Mouse (Mus musculus) bone marrow macrophage, adult 2 months (primary cell): Measurements from ENCODE around the gene Zfp652. TPM values are rescaled to one million over a fixed set of nuclear protein-coding genes. Genes with fewer than 3 reads are reported as not detected.

ENCODE experiments used
- H3K27ac ChIP-seq: 2 replicates; pipeline ENCODE4 v1.5.1; 2012; ENCODE audit warnings: low read depth, low read length; ENCODE audit not compliant: insufficient read depth
- H3K4me1 ChIP-seq: 2 replicates; pipeline ENCODE4 v1.6.1; 2012; ENCODE audit warnings: low read length; ENCODE audit not compliant: control insufficient read depth, insufficient read depth
- H3K4me3 ChIP-seq: 2 replicates; pipeline ENCODE4 v1.5.1; 2012; ENCODE audit warnings: mild to moderate bottlenecking, low read length, moderate library complexity; ENCODE audit not compliant: insufficient read depth
- CTCF ChIP-seq: IDR thresholded peaks from 2 replicates; pipeline ENCODE4 v1.5.1; 2012; ENCODE audit warnings: low read depth, mild to moderate bottlenecking, low read length, moderate library complexity
- POLR2A ChIP-seq: IDR thresholded peaks from 2 replicates; pipeline ENCODE4 v1.6.1; 2012; ENCODE audit warnings: mild to moderate bottlenecking, low read depth, low read length, borderline replicate concordance
- polyA plus RNA-seq: library from polyadenylated mRNA; stranded (reverse); fragments of >200 nt; gene quantifications from 2 replicates; pipeline ENCODE4 v1.2.4, GENCODE M21; 2012; ENCODE audit not compliant: missing spikeins, insufficient read depth, insufficient read length

Gene Zfp652
- polyA plus RNA-seq, 1 experiment = 51.5 TPM

- no peak for TF ChIP-seq POLR2A
- peak; percentile 73 for TF ChIP-seq CTCF
- Histone ChIP-seq H3K27ac (no peak overlapping the region), H3K4me3 (no peak overlapping the region), H3K4me1 (peaks cover 33% of the 10 kb centered on the region)
Observed at GRCm38 (mm10) chr11:95686031-95686430, 26.4 kb upstream of the Zfp652 start.

DNA sequence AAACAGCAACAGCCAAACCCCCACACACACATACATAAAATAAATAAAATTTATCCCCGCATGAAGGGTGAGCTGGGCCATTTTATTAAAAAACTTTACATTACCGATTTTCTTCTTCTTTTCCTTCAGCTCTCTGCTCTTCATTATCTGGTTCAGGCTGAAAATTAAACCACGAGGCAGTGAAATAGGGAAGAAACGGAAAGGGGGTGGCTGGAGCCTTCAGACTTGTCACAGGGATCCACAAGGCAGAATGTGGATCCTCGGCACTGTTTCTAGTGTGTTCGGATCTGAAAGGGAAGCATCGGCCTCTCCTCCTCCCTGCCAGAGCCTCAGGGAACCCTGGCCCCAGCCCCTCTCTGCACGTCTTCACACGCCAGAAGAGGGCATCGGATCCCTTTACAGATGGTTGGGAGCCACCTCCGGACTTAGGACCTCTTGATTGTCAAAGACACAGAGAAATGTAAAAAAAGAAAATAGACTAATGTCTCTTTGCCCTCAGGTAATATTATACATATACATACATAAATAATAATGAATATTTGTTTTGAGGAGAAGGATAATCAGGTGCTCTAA is 25.3 kb upstream of the Zfp652 start:
- peak; percentile 43 for TF ChIP-seq CTCF
- TF ChIP-seq POLR2A = no peak
- Histone ChIP-seq H3K27ac (peak overlapping the region; percentile 52), H3K4me3 (no peak overlapping the region), H3K4me1 (peaks cover 38% of the 10 kb centered on the region)

GRCm38 (mm10) chr11:95688515-95688914 is 24.0 kb upstream of the Zfp652 start:
- Histone ChIP-seq H3K4me1 (peaks cover 38% of the 10 kb centered on the region), H3K4me3 (peak overlapping the region; percentile 28), H3K27ac (peak overlapping the region; percentile 96)
- TF ChIP-seq POLR2A (no peak), CTCF (no peak)

GRCm38 (mm10) chr11:95688981-95689380 is 23.5 kb upstream of the Zfp652 start:
- peak overlapping the region; percentile 20 for H3K4me3 ChIP-seq
- no peak for TF ChIP-seq POLR2A
- no peak for TF ChIP-seq CTCF
- H3K4me1 ChIP-seq = peaks cover 38% of the 10 kb centered on the region
- peak overlapping the region; percentile 96 for H3K27ac ChIP-seq

GRCm38 (mm10) chr11:95689544-95689943 is 22.9 kb upstream of the Zfp652 start:
- Histone ChIP-seq H3K27ac (peak overlapping the region; percentile 96), H3K4me1 (peaks cover 38% of the 10 kb centered on the region), H3K4me3 (0 out of 2 replicates have a peak overlapping the region, but pooled peaks have one; percentile 20)
- TF ChIP-seq CTCF = no peak
- TF ChIP-seq POLR2A = no peak

DNA sequence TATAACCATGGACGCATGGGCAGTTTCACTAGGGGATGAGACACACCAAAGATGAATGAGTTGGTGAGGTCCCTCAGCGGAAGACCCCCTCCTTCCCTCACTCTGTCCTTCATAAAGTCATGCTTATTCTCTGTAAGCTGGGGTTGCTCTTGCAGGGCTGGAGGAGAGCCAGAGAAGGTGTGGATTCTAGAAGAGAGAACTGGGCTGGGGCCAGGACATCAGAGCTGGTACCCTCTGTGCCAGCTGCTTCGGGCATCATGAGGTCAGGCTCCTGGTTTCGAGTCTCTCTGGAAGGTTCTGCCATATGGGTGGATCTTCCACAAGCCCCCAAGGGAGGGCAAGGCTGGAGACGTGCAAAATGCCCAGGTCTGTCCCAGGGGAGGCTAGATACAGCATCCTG is 13.9 kb upstream of the Zfp652 start:
- TF ChIP-seq POLR2A (no peak), CTCF (no peak)
- Histone ChIP-seq H3K4me3 (no peak overlapping the region), H3K27ac (no peak overlapping the region), H3K4me1 (peaks cover 7% of the 10 kb centered on the region)

DNA sequence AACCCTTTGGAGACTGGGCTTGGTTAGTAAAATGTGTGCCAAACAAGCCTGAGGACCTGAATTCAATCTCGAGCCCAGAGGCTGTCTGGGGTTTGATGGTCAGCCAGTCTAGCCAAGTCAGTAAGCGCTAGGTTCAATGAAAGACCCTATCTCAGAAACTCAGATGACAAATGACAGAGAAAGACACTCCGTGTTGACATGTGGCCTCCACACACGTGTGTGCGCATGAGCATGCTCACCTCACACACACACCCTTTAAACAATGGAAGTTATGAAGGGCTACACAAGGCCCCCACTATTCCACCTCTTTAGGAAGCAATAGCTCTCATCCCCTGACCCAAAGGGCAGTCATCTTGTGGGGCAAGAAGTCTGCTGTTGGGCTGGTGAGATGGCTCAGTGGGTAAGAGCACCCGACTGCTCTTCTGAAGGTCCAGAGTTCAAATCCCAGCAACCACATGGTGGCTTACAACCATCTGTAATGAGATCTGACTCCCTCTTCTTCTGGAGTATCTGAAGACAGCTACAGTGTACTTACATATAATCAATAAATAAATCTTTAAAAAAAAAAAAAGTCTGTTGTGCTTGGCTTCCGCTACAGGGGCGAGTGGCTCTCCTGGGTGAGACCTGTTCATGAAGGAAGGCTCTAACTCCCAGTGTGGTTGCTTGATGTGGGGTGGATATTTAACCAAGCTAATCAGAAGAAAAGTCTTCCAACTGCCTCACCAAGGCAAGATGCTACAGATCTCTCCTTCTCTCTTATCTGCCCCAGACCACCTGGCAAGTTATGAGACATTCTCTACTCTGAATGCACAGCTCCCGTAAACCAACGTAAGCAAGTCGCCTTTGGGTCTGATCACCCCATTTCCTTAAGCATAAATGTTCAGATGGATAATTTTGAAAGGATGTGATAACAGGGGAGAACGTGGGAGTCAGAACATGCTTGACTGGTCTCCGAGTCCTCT is 11.4 kb upstream of the Zfp652 start:
- Histone ChIP-seq H3K4me3 (no peak overlapping the region), H3K27ac (no peak overlapping the region), H3K4me1 (peaks cover 22% of the 10 kb centered on the region)
- TF ChIP-seq POLR2A = no peak
- no peak for TF ChIP-seq CTCF

GRCm38 (mm10) chr11:95704032-95704969 is 8.2 kb upstream of the Zfp652 start:
- peaks cover 27% of the 10 kb centered on the region for H3K4me1 ChIP-seq
- no peak overlapping the region for H3K27ac ChIP-seq
- TF ChIP-seq CTCF (no peak), POLR2A (no peak)
- H3K4me3 ChIP-seq = no peak overlapping the region

DNA sequence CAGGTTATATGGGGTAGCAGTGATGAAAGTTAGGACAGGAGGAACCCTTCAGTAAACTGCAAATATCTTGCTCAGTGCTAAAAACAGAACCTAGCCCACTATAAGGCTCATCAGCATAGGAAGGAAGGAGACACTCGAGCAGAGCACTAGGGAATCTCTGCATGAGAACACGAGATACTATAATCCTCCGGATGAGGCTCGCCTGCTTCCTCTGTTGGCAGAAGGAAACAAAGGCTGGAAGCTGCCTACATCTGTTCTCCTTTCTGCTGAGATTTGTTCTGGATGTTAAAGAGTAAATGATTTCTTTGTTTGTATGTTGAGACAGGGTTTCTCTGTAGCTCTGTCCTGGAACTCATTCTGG is 7.5 kb upstream of the Zfp652 start:
- Histone ChIP-seq H3K27ac (0 out of 2 replicates have a peak overlapping the region, but pooled peaks have one; percentile 9), H3K4me3 (no peak overlapping the region), H3K4me1 (peaks cover 27% of the 10 kb centered on the region)
- TF ChIP-seq CTCF = no peak
- TF ChIP-seq POLR2A = no peak

DNA sequence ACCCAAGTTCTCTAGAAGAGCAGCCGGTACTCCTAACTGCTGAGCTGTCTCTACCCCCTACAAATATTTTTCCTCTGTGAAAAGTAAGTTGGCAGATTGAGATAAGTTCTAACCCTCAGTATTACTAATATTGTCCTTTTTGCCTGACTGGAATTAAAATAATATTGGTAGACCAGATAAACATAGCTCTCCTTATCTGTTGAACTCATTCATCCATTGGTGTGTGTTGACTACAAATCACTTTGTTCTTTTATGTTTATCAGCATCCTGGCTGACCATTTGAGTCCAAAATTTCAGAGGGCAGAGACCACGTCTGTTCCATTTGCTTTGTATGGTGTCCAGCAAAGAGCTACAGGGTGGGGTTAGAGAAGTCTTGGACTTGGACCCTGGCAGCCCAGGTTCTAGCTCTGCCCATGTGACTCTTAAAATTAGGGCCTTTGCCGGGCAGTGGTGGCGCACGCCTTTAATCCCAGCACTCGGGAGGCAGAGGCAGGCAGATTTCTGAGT is 2.9 kb upstream of the Zfp652 start:
- no peak for TF ChIP-seq POLR2A
- TF ChIP-seq CTCF = no peak
- Histone ChIP-seq H3K4me1 (peaks cover 12% of the 10 kb centered on the region), H3K27ac (no peak overlapping the region), H3K4me3 (no peak overlapping the region)
